Mouse (Mus musculus): ENCODE data around the gene Slc35c1. TPM values are rescaled to one million over a fixed set of nuclear protein-coding genes. Genes with fewer than 3 reads are reported as not detected.
A peak's percentile ranks its signal among the peaks of the same experiment; 100 is the strongest.

The Slc35c1 gene
- polyA plus RNA-seq, 1 experiment = 5.5 TPM

DNA sequence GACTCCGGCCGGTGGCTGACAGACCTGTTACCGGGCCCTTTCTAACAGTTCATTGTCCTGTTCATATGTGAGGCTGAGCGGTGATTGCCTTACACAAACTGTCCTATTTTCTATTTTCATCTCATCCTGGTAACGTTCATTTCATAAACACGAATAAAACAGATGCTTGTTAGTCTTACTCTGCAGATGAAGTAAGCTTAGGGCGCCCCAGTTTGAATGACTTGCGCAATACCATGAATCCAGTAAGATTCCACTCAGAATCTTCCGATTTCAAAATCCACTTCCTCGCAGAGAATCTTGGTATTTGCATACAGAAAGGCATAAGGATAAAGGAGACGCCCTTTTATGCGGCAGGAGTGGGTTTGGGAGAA, 26.0 kb downstream of the Slc35c1 start:
- Histone ChIP-seq H3K27ac (replicated peaks; ENCODE audit: low read depth, low read length) (peak overlapping the region; percentile 72), H3K4me1 (ENCODE audit: control insufficient read depth, insufficient read depth, insufficient read length, low read length) (peaks cover 30% of the 10 kb centered on the region), H3K4me3 (ENCODE audit: insufficient read depth, low read depth, low read length) (peak overlapping the region; percentile 62)

DNA sequence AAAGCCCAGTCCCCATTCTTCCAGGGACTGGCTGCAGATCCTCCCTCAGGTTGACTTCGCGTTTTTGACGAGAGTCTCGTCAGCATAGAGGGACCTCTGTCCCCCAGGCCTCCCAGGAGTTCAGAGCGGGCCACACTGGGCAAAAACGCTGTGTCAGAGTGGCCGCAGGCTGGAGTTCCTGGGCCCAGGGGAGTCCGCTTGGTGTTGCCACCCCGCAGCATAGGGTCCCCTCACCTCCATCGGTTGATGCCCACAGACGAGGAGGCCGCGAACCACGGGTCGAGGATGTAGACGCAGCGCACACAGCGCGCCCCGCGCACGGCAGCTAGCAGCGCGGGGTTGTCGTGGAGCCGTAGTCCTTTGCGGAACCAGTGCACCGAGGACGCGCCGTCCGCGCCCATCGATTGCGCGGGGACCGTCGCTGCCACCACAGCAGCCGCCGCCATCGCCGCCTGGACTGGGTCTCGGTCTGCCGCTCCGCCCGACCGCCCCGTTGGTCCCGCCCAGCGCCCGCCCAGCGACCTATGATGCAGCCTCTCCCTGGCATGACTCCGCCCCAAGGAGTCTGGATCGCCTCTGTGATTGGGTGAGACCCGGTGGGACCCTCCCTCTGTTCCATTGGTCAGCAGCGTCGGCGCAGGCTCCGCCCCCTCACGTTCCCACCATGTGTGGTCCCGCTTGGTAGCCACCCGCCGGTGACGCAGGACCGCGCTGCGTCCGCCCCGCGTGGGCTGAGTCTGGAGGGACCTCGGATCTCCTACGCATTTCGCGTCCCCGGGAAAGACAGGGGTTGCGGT, 26.6 kb downstream of the Slc35c1 start, which contains the start of gene Cry2:
Cry2 (minus strand) TSS at position 466 of the 797 bp plus-strand sequence.
- Histone ChIP-seq H3K4me1 (ENCODE audit: control insufficient read depth, insufficient read depth, insufficient read length, low read length) (peaks cover 34% of the 10 kb centered on the region), H3K4me3 (ENCODE audit: insufficient read depth, low read depth, low read length) (peak within 1 kb of the TSS; percentile 86), H3K27ac (replicated peaks; ENCODE audit: low read depth, low read length) (peak within 1 kb of the TSS; percentile 90)

GRCm38 (mm10) chr2:92432299-92433295, 27.7 kb downstream of the Slc35c1 start:
- H3K4me3 ChIP-seq (ENCODE audit: insufficient read depth, low read depth, low read length) = peak overlapping the region; percentile 86
- peak overlapping the region; percentile 90 for H3K27ac ChIP-seq (replicated peaks; ENCODE audit: low read depth, low read length)
- peaks cover 43% of the 10 kb centered on the region for H3K4me1 ChIP-seq (ENCODE audit: control insufficient read depth, insufficient read depth, insufficient read length, low read length)

DNA sequence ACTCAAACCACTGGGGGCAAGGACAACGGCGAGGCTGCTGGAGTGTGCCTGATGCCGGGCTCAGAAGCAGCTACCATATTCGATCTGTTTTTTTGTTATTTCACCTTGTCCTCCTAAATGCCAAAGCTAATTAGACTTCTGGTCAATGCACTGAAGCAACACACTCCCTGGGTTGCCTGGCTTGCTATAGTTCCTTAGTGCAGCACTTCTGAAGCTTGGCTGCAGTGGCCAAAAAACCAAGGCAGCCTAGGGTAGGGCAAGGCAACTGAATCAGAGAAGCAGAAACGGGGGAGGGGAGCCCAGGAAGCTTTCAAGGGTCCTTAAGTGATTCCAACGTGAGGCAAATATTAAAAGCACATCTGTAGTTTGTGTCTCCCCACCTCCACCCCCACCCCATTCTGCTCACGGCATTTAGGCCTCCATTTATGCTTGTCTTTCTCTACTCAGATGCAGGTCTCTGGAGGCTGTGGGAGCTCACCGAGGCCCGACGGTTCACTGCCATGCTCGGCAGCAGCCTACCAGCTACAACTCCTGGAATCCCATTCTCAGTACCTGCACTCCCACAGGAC, 28.6 kb downstream of the Slc35c1 start:
- H3K4me1 ChIP-seq (ENCODE audit: control insufficient read depth, insufficient read depth, insufficient read length, low read length) = peaks cover 50% of the 10 kb centered on the region

GRCm38 (mm10) chr2:92430723-92431541, 29.4 kb downstream of the Slc35c1 start:
- peaks cover 56% of the 10 kb centered on the region for H3K4me1 ChIP-seq (ENCODE audit: control insufficient read depth, insufficient read depth, insufficient read length, low read length)
- H3K27ac ChIP-seq (replicated peaks; ENCODE audit: low read depth, low read length) = peak overlapping the region; percentile 81
- peak overlapping the region; percentile 86 for H3K4me3 ChIP-seq (ENCODE audit: insufficient read depth, low read depth, low read length)

More for the DNA sequence above, 28.6 kb downstream of the Slc35c1 start:
- peak overlapping the region; percentile 90 for H3K27ac ChIP-seq (replicated peaks; ENCODE audit: low read depth, low read length)
- peak overlapping the region; percentile 86 for H3K4me3 ChIP-seq (ENCODE audit: insufficient read depth, low read depth, low read length)

DNA sequence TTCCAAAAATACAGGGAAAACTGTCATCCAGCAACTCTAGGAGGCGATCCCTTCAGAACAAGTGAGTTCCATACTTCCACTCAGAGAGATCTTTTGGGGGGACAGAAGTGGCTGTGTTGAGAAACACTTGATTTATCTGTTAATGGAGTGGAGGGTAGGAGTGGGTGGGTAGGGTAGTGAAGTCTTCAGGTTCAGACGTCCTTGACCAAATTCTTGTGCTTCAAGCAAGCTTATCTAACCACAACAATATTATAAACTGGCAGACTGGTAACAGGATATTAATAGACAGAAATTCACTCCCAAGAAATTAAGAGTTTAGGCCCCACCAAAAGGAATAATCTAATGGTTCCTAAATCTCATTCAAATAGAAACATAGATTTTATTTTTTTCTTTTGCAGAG, 30.2 kb downstream of the Slc35c1 start:
- H3K4me1 ChIP-seq (ENCODE audit: control insufficient read depth, insufficient read depth, insufficient read length, low read length) = peaks cover 63% of the 10 kb centered on the region

GRCm38 (mm10) chr2:92427882-92428281, 32.5 kb downstream of the Slc35c1 start:
- H3K27ac ChIP-seq (replicated peaks; ENCODE audit: low read depth, low read length) = peak overlapping the region; percentile 90
- peaks cover 73% of the 10 kb centered on the region for H3K4me1 ChIP-seq (ENCODE audit: control insufficient read depth, insufficient read depth, insufficient read length, low read length)
- H3K4me3 ChIP-seq (ENCODE audit: insufficient read depth, low read depth, low read length) = no peak overlapping the region

More for the DNA sequence above, 30.2 kb downstream of the Slc35c1 start:
- Histone ChIP-seq H3K4me3 (ENCODE audit: insufficient read depth, low read depth, low read length) (no peak overlapping the region), H3K27ac (replicated peaks; ENCODE audit: low read depth, low read length) (peak overlapping the region; percentile 75)

DNA sequence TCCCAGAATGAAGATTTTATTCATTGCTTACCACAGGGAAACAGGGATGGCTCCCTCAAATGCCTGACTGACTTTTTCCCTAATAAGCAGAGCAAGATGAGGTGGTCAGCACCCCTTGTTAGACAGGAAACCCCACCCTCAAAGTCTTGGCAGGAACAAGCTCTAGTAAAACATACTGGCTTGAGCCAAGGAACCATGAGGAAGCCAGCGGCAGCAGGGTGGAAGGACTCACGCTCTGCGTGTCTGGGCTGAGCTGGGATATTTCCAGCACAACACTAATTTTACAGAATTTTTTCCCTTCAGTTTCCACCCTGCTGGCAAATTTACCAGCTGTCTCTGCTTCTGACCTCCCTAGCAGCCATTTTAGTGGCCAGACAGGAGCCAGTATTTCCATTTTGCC, 33.9 kb downstream of the Slc35c1 start:
- H3K4me3 ChIP-seq (ENCODE audit: insufficient read depth, low read depth, low read length) = 0 out of 2 replicates have a peak overlapping the region, but pooled peaks have one; percentile 6
- H3K4me1 ChIP-seq (ENCODE audit: control insufficient read depth, insufficient read depth, insufficient read length, low read length) = peaks cover 69% of the 10 kb centered on the region
- H3K27ac ChIP-seq (replicated peaks; ENCODE audit: low read depth, low read length) = peak overlapping the region; percentile 90

GRCm38 (mm10) chr2:92425366-92425765, 35.0 kb downstream of the Slc35c1 start:
- Histone ChIP-seq H3K4me1 (ENCODE audit: control insufficient read depth, insufficient read depth, insufficient read length, low read length) (peaks cover 69% of the 10 kb centered on the region), H3K27ac (replicated peaks; ENCODE audit: low read depth, low read length) (peak overlapping the region; percentile 90), H3K4me3 (ENCODE audit: insufficient read depth, low read depth, low read length) (no peak overlapping the region)

DNA sequence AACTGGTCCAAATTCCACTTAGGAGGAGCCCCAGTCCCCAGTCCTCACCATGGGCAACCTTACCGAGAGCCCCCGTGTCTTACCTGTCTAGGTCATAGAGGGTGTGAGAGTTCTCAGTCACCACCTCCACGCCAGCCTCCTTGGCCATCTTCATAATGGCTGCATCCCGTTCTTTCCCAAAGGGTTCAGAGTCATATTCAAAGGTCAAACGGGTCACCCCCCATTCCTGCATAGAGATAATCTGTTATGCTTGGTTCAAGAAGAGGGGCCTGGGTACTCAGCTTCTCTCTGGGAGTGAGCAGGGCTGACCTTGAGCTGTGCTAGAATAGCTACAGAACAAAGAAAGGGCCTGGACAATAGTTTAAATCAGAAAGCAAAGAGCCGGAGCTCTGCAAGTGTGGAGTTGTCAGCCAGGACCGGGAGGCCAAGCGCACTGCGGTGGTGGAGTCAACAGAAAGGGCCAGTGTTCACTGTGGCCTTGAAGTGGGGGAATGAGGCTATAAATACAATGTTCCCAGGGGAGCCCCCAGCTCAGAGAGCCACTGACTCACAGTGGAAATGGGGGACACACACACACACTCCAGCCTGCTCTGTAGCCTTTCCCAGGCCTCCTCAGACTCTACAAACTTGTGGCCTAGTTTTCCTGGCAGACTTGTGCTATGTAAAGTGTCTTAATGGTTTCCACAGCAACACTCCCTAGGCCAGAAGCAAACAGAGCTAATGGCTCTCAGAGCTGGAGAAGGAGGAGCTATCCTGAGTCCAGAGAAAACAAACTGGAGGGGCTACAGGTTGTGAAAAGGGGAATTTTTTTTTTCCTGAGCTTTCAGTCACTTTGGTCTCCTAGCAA, 35.7 kb downstream of the Slc35c1 start:
- peaks cover 64% of the 10 kb centered on the region for H3K4me1 ChIP-seq (ENCODE audit: control insufficient read depth, insufficient read depth, insufficient read length, low read length)
- H3K4me3 ChIP-seq (ENCODE audit: insufficient read depth, low read depth, low read length) = peak overlapping the region; percentile 13; the same call in 1 of the 2 replicates
- peak overlapping the region; percentile 90 for H3K27ac ChIP-seq (replicated peaks; ENCODE audit: low read depth, low read length)

DNA sequence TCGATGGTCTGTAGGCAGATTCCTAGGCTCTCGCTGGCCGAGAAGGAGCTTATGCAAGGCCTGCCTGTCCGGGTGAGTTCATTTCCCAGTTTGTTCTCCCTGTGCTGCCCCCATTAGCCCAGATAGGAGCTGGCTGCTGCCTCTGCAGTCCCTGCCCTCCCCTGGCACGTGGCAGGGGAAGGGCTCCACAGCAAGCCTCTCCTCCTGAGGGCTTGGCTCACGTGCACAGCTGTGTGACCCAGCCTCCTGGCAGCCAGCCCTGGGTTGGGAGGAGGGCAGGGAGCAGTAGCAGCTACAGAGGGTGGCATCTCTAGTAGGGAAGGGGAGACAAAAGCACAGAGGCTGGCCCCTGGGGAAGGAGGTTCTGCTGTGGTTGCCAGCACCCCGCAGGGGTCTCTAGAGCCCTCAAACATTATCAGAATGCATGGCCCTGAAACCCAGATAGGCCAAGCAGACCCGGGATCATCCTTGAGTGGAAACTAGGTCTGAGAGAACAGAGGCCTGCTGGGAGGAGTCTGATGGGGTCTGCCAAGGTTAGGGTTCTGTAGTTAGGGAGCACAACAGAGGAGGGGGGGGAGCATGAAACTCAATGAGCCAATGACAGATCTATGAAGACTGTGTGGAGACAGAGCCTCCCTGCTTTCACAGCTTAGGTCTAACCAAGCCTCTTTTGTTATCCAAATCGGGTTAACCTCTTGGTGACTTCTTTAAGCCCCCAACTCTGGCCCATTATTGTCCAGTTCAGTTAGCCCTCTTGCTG, 36.5 kb downstream of the Slc35c1 start:
- Histone ChIP-seq H3K27ac (replicated peaks; ENCODE audit: low read depth, low read length) (peak overlapping the region; percentile 91), H3K4me1 (ENCODE audit: control insufficient read depth, insufficient read depth, insufficient read length, low read length) (peaks cover 58% of the 10 kb centered on the region), H3K4me3 (ENCODE audit: insufficient read depth, low read depth, low read length) (peak overlapping the region; percentile 13; the same call in 1 of the 2 replicates)

- Histone ChIP-seq H3K4me1 (ENCODE audit: control insufficient read depth, insufficient read depth, insufficient read length, low read length) (peaks cover 54% of the 10 kb centered on the region), H3K27ac (replicated peaks; ENCODE audit: low read depth, low read length) (peak overlapping the region; percentile 91), H3K4me3 (ENCODE audit: insufficient read depth, low read depth, low read length) (no peak overlapping the region)
Measured at GRCm38 (mm10) chr2:92423156-92423555, 37.2 kb downstream of the Slc35c1 start.

All from brown adipose tissue, adult 24 weeks (tissue).